Mouse (Mus musculus): ENCODE measurements at regions not wholly inside any gene's neighbourhood (a gene's known extent, or its start where the extent isn't known, plus 50 kb on each side); places are given as distances from the start of the nearest gene placed in this dataset.

GRCm38 (mm10) chr11:64230071-64230470, 150.8 kb upstream of the Cox10 start:
- TF ChIP-seq POLR2A (IDR thresholded peaks at IDR 0.05; ENCODE audit: borderline replicate concordance, extremely low read depth, low read depth, low read length) (no peak), CTCF (IDR thresholded peaks at IDR 0.05; ENCODE audit: insufficient read depth, low read length) (no peak)
